Comparison of ENCODE assay signal across 17 mouse cellular contexts in genomic region chr7:19609641-19610332, GRCm38 (mm10). TPM values are rescaled to one million over a fixed set of nuclear protein-coding genes. Genes with fewer than 3 reads are reported as not detected.
DNase-seq lines count a peak whose midpoint lies in the region; ATAC-seq and TF ChIP-seq lines count a peak whose summit lies in the region.
"Had no signal": no experiment of that assay in that cellular context is flagged by ENCODE, and none has a peak within 500 bp of the region (broad histone marks: within the 10 kb centered on the region; RNA-seq: fewer than 3 reads in every experiment).

No protein-coding gene starts in this region.

- peaks cover 1% of the 10 kb centered on the region; the same call in 1 of the 2 replicates for H3K36me3 ChIP-seq in kidney, adult 2 months (ENCODE audit: control insufficient read depth, insufficient read depth, low read length)
- H3K36me3 ChIP-seq in kidney, embryonic 15.5 days: peaks cover 27% of the 10 kb centered on the region
- peaks cover 7% of the 10 kb centered on the region; the same call in 1 of the 2 replicates for H3K36me3 ChIP-seq in midbrain, postnatal 0 days (ENCODE audit: insufficient read depth, low read length)
- no peaks in the 10 kb centered on the region for H3K36me3 ChIP-seq in midbrain, embryonic 11.5 days (ENCODE audit: control insufficient read depth, insufficient read depth, low read length)
- H3K36me3 ChIP-seq in intestine, postnatal 0 days (ENCODE audit: control insufficient read depth, insufficient read depth): peaks cover 29% of the 10 kb centered on the region; the same call in 1 of the 2 replicates
- H3K36me3 ChIP-seq: G1E; hindbrain, embryonic 15.5 days; limb, embryonic 10.5 days had no signal

- TF ChIP-seq CTCF in kidney, adult 2 months (conservative IDR thresholded peaks at IDR 0.05; ENCODE audit: insufficient read depth, insufficient read length, low read depth, low read length): no peak
- TF ChIP-seq CTCF in midbrain, postnatal 0 days (IDR thresholded peaks at IDR 0.05): 0 out of 2 replicates have a peak, but pooled peaks have one; percentile 19
- peak; percentile 56 for TF ChIP-seq CTCF in intestine, postnatal 0 days (IDR thresholded peaks at IDR 0.05; ENCODE audit: low read depth)

- no peak overlapping the region for H3K27ac ChIP-seq in kidney, adult 2 months (ENCODE audit: insufficient read depth, low read depth, low read length)
- H3K27ac ChIP-seq in kidney, embryonic 15.5 days: no peak overlapping the region
- H3K27ac ChIP-seq in midbrain, postnatal 0 days (ENCODE audit: low read depth, low read length): no peak overlapping the region
- no peak overlapping the region for H3K27ac ChIP-seq in midbrain, embryonic 11.5 days (ENCODE audit: low read depth, low read length)
- peak overlapping the region; percentile 62 for H3K27ac ChIP-seq in intestine, postnatal 0 days (ENCODE audit: low read depth, low read length)
- H3K27ac ChIP-seq: hindbrain, embryonic 15.5 days; limb, embryonic 10.5 days; liver, embryonic 15.5 days had no signal

- TF ChIP-seq POLR2A in kidney, adult 2 months (IDR thresholded peaks at IDR 0.05; ENCODE audit: low read depth, low read length): no peak

- no peak overlapping the region for H3K9ac ChIP-seq in kidney, embryonic 15.5 days
- H3K9ac ChIP-seq in midbrain, postnatal 0 days (replicated peaks; ENCODE audit: low read length, poor library complexity, severe bottlenecking): no peak overlapping the region
- H3K9ac ChIP-seq in midbrain, embryonic 11.5 days (ENCODE audit: low read length): no peak overlapping the region
- no peak overlapping the region for H3K9ac ChIP-seq in intestine, postnatal 0 days (ENCODE audit: low read depth, low read length)
- H3K9ac ChIP-seq: forebrain, postnatal 0 days; hindbrain, embryonic 15.5 days; liver, embryonic 15.5 days had no signal

- peak; percentile 57 for DNase-seq in kidney, adult 2 months
- no peak for DNase-seq in midbrain, postnatal 0 days (ENCODE audit: low spot score)
- no peak for DNase-seq in midbrain, embryonic 11.5 days (ENCODE audit: low spot score, missing footprints)
- no peak for DNase-seq in left cerebral cortex, adult 9 months (ENCODE audit: low spot score in 2 of 2)
- no peak for DNase-seq in right cerebral cortex, postnatal 36 days (ENCODE audit: low spot score in 2 of 2)
- no peak for DNase-seq in embryo, embryonic 10.5 days (ENCODE audit: low spot score)
- DNase-seq: adrenal gland, postnatal 36 days; cerebellum, postnatal 25 days; forebrain, postnatal 0 days; layer of hippocampus, postnatal 36 days; thymus, postnatal 4 days had no signal

- no peaks in the 10 kb centered on the region for H3K27me3 ChIP-seq in kidney, adult 2 months (replicated peaks; ENCODE audit: control insufficient read depth, insufficient read depth, low read length)
- H3K27me3 ChIP-seq in kidney, embryonic 15.5 days: no peaks in the 10 kb centered on the region
- no peaks in the 10 kb centered on the region for H3K27me3 ChIP-seq in midbrain, postnatal 0 days (ENCODE audit: insufficient read depth, low read length)
- H3K27me3 ChIP-seq in midbrain, embryonic 11.5 days (ENCODE audit: control insufficient read depth, insufficient read depth, low read length): no peaks in the 10 kb centered on the region
- no peaks in the 10 kb centered on the region for H3K27me3 ChIP-seq in intestine, postnatal 0 days (replicated peaks; ENCODE audit: control insufficient read depth, insufficient read depth, low read length)
- H3K27me3 ChIP-seq: hindbrain, embryonic 15.5 days; liver, embryonic 15.5 days had no signal

- H3K4me2 ChIP-seq in kidney, embryonic 15.5 days: no peak overlapping the region
- no peak overlapping the region for H3K4me2 ChIP-seq in midbrain, postnatal 0 days (ENCODE audit: low read depth, low read length, poor library complexity, severe bottlenecking)
- no peak overlapping the region for H3K4me2 ChIP-seq in midbrain, embryonic 11.5 days
- no peak overlapping the region for H3K4me2 ChIP-seq in intestine, postnatal 0 days (replicated peaks; ENCODE audit: low read depth)
- H3K4me2 ChIP-seq: hindbrain, embryonic 15.5 days; liver, embryonic 15.5 days had no signal

- H3K9me3 ChIP-seq in kidney, embryonic 15.5 days (replicated peaks): no peaks in the 10 kb centered on the region
- H3K9me3 ChIP-seq in midbrain, postnatal 0 days (ENCODE audit: low read length): no peaks in the 10 kb centered on the region
- no peaks in the 10 kb centered on the region for H3K9me3 ChIP-seq in midbrain, embryonic 11.5 days (ENCODE audit: control insufficient read depth, low read length)
- H3K9me3 ChIP-seq in intestine, postnatal 0 days (ENCODE audit: control insufficient read depth): no peaks in the 10 kb centered on the region
- H3K9me3 ChIP-seq: G1E; hindbrain, embryonic 15.5 days; limb, embryonic 10.5 days; liver, embryonic 15.5 days had no signal

- H3K4me3 ChIP-seq in kidney, adult 2 months (ENCODE audit: insufficient read depth, low read depth, low read length): no peak overlapping the region
- H3K4me3 ChIP-seq in kidney, embryonic 15.5 days (replicated peaks): no peak overlapping the region
- no peak overlapping the region for H3K4me3 ChIP-seq in midbrain, postnatal 0 days (ENCODE audit: low read depth, low read length)
- no peak overlapping the region for H3K4me3 ChIP-seq in midbrain, embryonic 11.5 days (ENCODE audit: low read depth, low read length)
- no peak overlapping the region for H3K4me3 ChIP-seq in intestine, postnatal 0 days (ENCODE audit: low read depth, low read length)
- H3K4me3 ChIP-seq: hindbrain, embryonic 15.5 days; limb, embryonic 10.5 days; liver, embryonic 15.5 days had no signal

- no peak for ATAC-seq in kidney, embryonic 15.5 days (replicated peaks; ENCODE audit: low FRiP score)
- no peak for ATAC-seq in midbrain, postnatal 0 days (ENCODE audit: low FRiP score)
- ATAC-seq in midbrain, embryonic 11.5 days (ENCODE audit: low FRiP score): no peak
- ATAC-seq in intestine, postnatal 0 days: peak; percentile 82
- ATAC-seq: forebrain, postnatal 0 days had no signal

- 87% methylated on average over 12 of the region's 12 CpGs for WGBS in kidney, adult 2 months
- WGBS in kidney, embryonic 15.5 days: 92% methylated on average over 12 of the region's 12 CpGs
- WGBS in midbrain, postnatal 0 days: 92% methylated on average over 12 of the region's 12 CpGs
- 92% methylated on average over 12 of the region's 12 CpGs for WGBS in midbrain, embryonic 11.5 days
- 74% methylated on average over 12 of the region's 12 CpGs for WGBS in intestine, postnatal 0 days

- no peaks in the 10 kb centered on the region for H3K4me1 ChIP-seq in kidney, adult 2 months (ENCODE audit: control insufficient read depth, insufficient read depth, low read length)
- H3K4me1 ChIP-seq in kidney, embryonic 15.5 days: no peaks in the 10 kb centered on the region
- no peaks in the 10 kb centered on the region for H3K4me1 ChIP-seq in midbrain, postnatal 0 days (ENCODE audit: insufficient read depth, low read length)
- no peaks in the 10 kb centered on the region for H3K4me1 ChIP-seq in midbrain, embryonic 11.5 days (ENCODE audit: control insufficient read depth, insufficient read depth, low read length)
- 0 out of 2 replicates have a peak, but pooled peaks cover 3% of the 10 kb centered on the region for H3K4me1 ChIP-seq in intestine, postnatal 0 days (replicated peaks; ENCODE audit: control insufficient read depth, insufficient read depth, low read length)
- H3K4me1 ChIP-seq: hindbrain, embryonic 15.5 days; limb, embryonic 10.5 days; liver, embryonic 15.5 days had no signal

RNA-seq across cellular contexts. Expression of gene Clasrp, which starts 5.5 kb away (rescaled TPM):
- 29.0 and 54.8 TPM in 2 replicates for polyA plus RNA-seq in kidney, adult 2 months (2012; rRNA removed)
- 50.6 and 58.6 TPM in 2 replicates for polyA plus RNA-seq in kidney, embryonic 15.5 days (2015; fragmentation: Nextera tagmentation; extraction: Ambion mirVana)
- 74.4 and 97.4 TPM in 2 replicates for total RNA-seq in midbrain, postnatal 0 days (2014; rRNA removed)
- polyA plus RNA-seq in midbrain, postnatal 0 days (2015; fragmentation: Nextera tagmentation; extraction: Ambion mirVana): 70.3 and 74.7 TPM in 2 replicates
- polyA plus RNA-seq in midbrain, embryonic 11.5 days (2014; fragmentation: Nextera tagmentation; extraction: Ambion mirVana): 44.6 and 46.1 TPM in 2 replicates
- polyA plus RNA-seq in intestine, postnatal 0 days (2015; fragmentation: Nextera tagmentation; extraction: Ambion mirVana): 14.8 and 16.9 TPM in 2 replicates

RNA-seq across cellular contexts. Expression of gene Relb, which starts 19.5 kb away (rescaled TPM):
- polyA plus RNA-seq in kidney, adult 2 months (2012; rRNA removed): 10.4 and 13.3 TPM in 2 replicates
- 8.8 and 10.0 TPM in 2 replicates for polyA plus RNA-seq in kidney, embryonic 15.5 days (2015; fragmentation: Nextera tagmentation; extraction: Ambion mirVana)
- 5.6 and 7.3 TPM in 2 replicates for total RNA-seq in midbrain, postnatal 0 days (2014; rRNA removed)
- polyA plus RNA-seq in midbrain, postnatal 0 days (2015; fragmentation: Nextera tagmentation; extraction: Ambion mirVana): 5.6 and 6.2 TPM in 2 replicates
- polyA plus RNA-seq in midbrain, embryonic 11.5 days (2014; fragmentation: Nextera tagmentation; extraction: Ambion mirVana): 3.7 and 4.3 TPM in 2 replicates
- 10.5 and 10.6 TPM in 2 replicates for polyA plus RNA-seq in intestine, postnatal 0 days (2015; fragmentation: Nextera tagmentation; extraction: Ambion mirVana)

RNA-seq across cellular contexts. Expression of gene Gemin7, which starts 32.4 kb away (rescaled TPM):
- 143 and 149 TPM in 2 replicates for polyA plus RNA-seq in kidney, adult 2 months (2012; rRNA removed)
- 148 and 161 TPM in 2 replicates for polyA plus RNA-seq in kidney, embryonic 15.5 days (2015; fragmentation: Nextera tagmentation; extraction: Ambion mirVana)
- total RNA-seq in midbrain, postnatal 0 days (2014; rRNA removed): 58.1 and 70.9 TPM in 2 replicates
- polyA plus RNA-seq in midbrain, postnatal 0 days (2015; fragmentation: Nextera tagmentation; extraction: Ambion mirVana): 158 and 181 TPM in 2 replicates
- polyA plus RNA-seq in midbrain, embryonic 11.5 days (2014; fragmentation: Nextera tagmentation; extraction: Ambion mirVana): 152 and 161 TPM in 2 replicates
- polyA plus RNA-seq in intestine, postnatal 0 days (2015; fragmentation: Nextera tagmentation; extraction: Ambion mirVana): 99.5 and 102 TPM in 2 replicates

RNA-seq across cellular contexts. Expression of gene Zfp296, which starts 32.7 kb away (rescaled TPM):
- polyA plus RNA-seq in kidney, adult 2 months (2012; rRNA removed): 2.7 and 3.3 TPM in 2 replicates
- polyA plus RNA-seq in kidney, embryonic 15.5 days (2015; fragmentation: Nextera tagmentation; extraction: Ambion mirVana): 0.55 and 0.66 TPM in 2 replicates
- 0.33 and 1.2 TPM in 2 replicates for total RNA-seq in midbrain, postnatal 0 days (2014; rRNA removed)
- 0.11 TPM in 1 of 2 replicates, not detected in the other for polyA plus RNA-seq in midbrain, postnatal 0 days (2015; fragmentation: Nextera tagmentation; extraction: Ambion mirVana)
- polyA plus RNA-seq in midbrain, embryonic 11.5 days (2014; fragmentation: Nextera tagmentation; extraction: Ambion mirVana): 0.10 and 0.20 TPM in 2 replicates
- polyA plus RNA-seq in intestine, postnatal 0 days (2015; fragmentation: Nextera tagmentation; extraction: Ambion mirVana): 0.14 TPM in 1 of 2 replicates, not detected in the other

RNA-seq across cellular contexts. Expression of gene Ppp1r37, which starts 46.9 kb away (rescaled TPM):
- polyA plus RNA-seq in kidney, adult 2 months (2012; rRNA removed): 87.0 and 92.0 TPM in 2 replicates
- 21.3 and 24.4 TPM in 2 replicates for polyA plus RNA-seq in kidney, embryonic 15.5 days (2015; fragmentation: Nextera tagmentation; extraction: Ambion mirVana)
- total RNA-seq in midbrain, postnatal 0 days (2014; rRNA removed): 114 and 127 TPM in 2 replicates
- 27.8 and 28.1 TPM in 2 replicates for polyA plus RNA-seq in midbrain, postnatal 0 days (2015; fragmentation: Nextera tagmentation; extraction: Ambion mirVana)
- polyA plus RNA-seq in midbrain, embryonic 11.5 days (2014; fragmentation: Nextera tagmentation; extraction: Ambion mirVana): 2.8 and 3.0 TPM in 2 replicates
- 13.9 and 15.0 TPM in 2 replicates for polyA plus RNA-seq in intestine, postnatal 0 days (2015; fragmentation: Nextera tagmentation; extraction: Ambion mirVana)
